Mouse (Mus musculus): ENCODE data around the gene Sptan1. TPM values are rescaled to one million over a fixed set of nuclear protein-coding genes. Genes with fewer than 3 reads are reported as not detected.

Sptan1 gene
- total RNA-seq, 1 experiment = 340 TPM

- TF ChIP-seq MAFK (IDR thresholded peaks at IDR 0.05; ENCODE audit: insufficient read depth, low read depth, low read length) = no peak
- in situ Hi-C loops (cut with MboI; ENCODE audit: low sequenced_read_pairs in 2 of 2, unreplicated experiment in 2 of 2) = no loop called here
- no peak for DNase-seq (ENCODE audit: low read depth, low spot score)
- Histone ChIP-seq H3K36me3 (ENCODE audit: control insufficient read depth, insufficient read depth, low read length, poor library complexity, severe bottlenecking) (peaks cover 45% of the 10 kb centered on the region), H3K9me3 (ENCODE audit: control insufficient read depth, insufficient read depth, low read depth, low read length) (no peaks in the 10 kb centered on the region), H3K27ac (ENCODE audit: insufficient read depth, low read depth, low read length, poor library complexity, severe bottlenecking) (no peak overlapping the region; the same call in 1 of the 2 replicates), H3K4me3 (ENCODE audit: insufficient read depth in 1 of 2, low read depth in 1 of 2, low read length in 2 of 2, poor library complexity in 1 of 2, severe bottlenecking in 1 of 2) (peak overlapping the region; percentile 91 to 99), H3K9ac (ENCODE audit: insufficient read depth, low read depth, low read length, poor library complexity, severe bottlenecking) (peak overlapping the region; percentile 93; the same call in 1 of the 2 replicates), H3K4me1 (ENCODE audit: control insufficient read depth in 2 of 2, insufficient read depth in 2 of 2, low read length in 2 of 2, poor library complexity in 1 of 2) (peaks cover 2 to 3% of the 10 kb centered on the region in 2 experiments; a peak in 3 of 4 replicates)
Observed at GRCm38 (mm10) chr2:30064298-30064697, 98.9 kb downstream of the Sptan1 start.

- H3K36me3 ChIP-seq (ENCODE audit: control insufficient read depth, insufficient read depth, low read length, poor library complexity, severe bottlenecking) = peaks cover 54% of the 10 kb centered on the region
- in situ Hi-C loops (cut with MboI; ENCODE audit: low sequenced_read_pairs in 2 of 2, unreplicated experiment in 2 of 2) = no loop called here
Observed at GRCm38 (mm10) chr2:30066046-30066901, 100.9 kb downstream of the Sptan1 start.

GRCm38 (mm10) chr2:30067031-30067888, 101.9 kb downstream of the Sptan1 start:
- Histone ChIP-seq H3K4me3 (ENCODE audit: insufficient read depth in 1 of 2, low read depth in 1 of 2, low read length in 2 of 2, poor library complexity in 1 of 2, severe bottlenecking in 1 of 2) (peak overlapping the region; percentile 95 to 99), H3K36me3 (ENCODE audit: control insufficient read depth, insufficient read depth, low read length, poor library complexity, severe bottlenecking) (peaks cover 57% of the 10 kb centered on the region), H3K9ac (ENCODE audit: insufficient read depth, low read depth, low read length, poor library complexity, severe bottlenecking) (peak overlapping the region; percentile 99), H3K27ac (ENCODE audit: insufficient read depth, low read depth, low read length, poor library complexity, severe bottlenecking) (peak overlapping the region; percentile 98), H3K4me1 (ENCODE audit: control insufficient read depth in 2 of 2, insufficient read depth in 2 of 2, low read length in 2 of 2, poor library complexity in 1 of 2) (peaks cover 2 to 3% of the 10 kb centered on the region in 2 experiments; a peak in 2 of 4 replicates), H3K9me3 (ENCODE audit: control insufficient read depth, insufficient read depth, low read depth, low read length) (no peaks in the 10 kb centered on the region)
- DNase-seq (ENCODE audit: low read depth, low spot score) = no peak
- TF ChIP-seq ZC3H11A (IDR thresholded peaks at IDR 0.05; ENCODE audit: borderline replicate concordance, low read depth, low read length) (no peak), ZNF384 (IDR thresholded peaks at IDR 0.05; ENCODE audit: low read depth, low read length) (no peak), CHD2 (IDR thresholded peaks at IDR 0.05; ENCODE audit: low read depth, low read length) (no peak), HCFC1 (IDR thresholded peaks at IDR 0.05; ENCODE audit: borderline replicate concordance, insufficient read depth, low read length) (no peak), MAFK (IDR thresholded peaks at IDR 0.05; ENCODE audit: insufficient read depth, low read depth, low read length) (no peak)
- in situ Hi-C loops (cut with MboI; ENCODE audit: low sequenced_read_pairs in 2 of 2, unreplicated experiment in 2 of 2) = no loop called here

More at GRCm38 (mm10) chr2:30066046-30066901, 100.9 kb downstream of the Sptan1 start:
- Histone ChIP-seq H3K27ac (ENCODE audit: insufficient read depth, low read depth, low read length, poor library complexity, severe bottlenecking) (peak overlapping the region; percentile 98), H3K4me3 (ENCODE audit: insufficient read depth in 1 of 2, low read depth in 1 of 2, low read length in 2 of 2, poor library complexity in 1 of 2, severe bottlenecking in 1 of 2) (peak overlapping the region; percentile 95 to 99), H3K9me3 (ENCODE audit: control insufficient read depth, insufficient read depth, low read depth, low read length) (no peaks in the 10 kb centered on the region), H3K9ac (ENCODE audit: insufficient read depth, low read depth, low read length, poor library complexity, severe bottlenecking) (peak overlapping the region; percentile 99), H3K4me1 (ENCODE audit: control insufficient read depth in 2 of 2, insufficient read depth in 2 of 2, low read length in 2 of 2, poor library complexity in 1 of 2) (peaks cover 2 to 3% of the 10 kb centered on the region in 2 experiments; a peak in 3 of 4 replicates)
- DNase-seq (ENCODE audit: low read depth, low spot score) = peak; percentile 87
- TF ChIP-seq ZC3H11A (IDR thresholded peaks at IDR 0.05; ENCODE audit: borderline replicate concordance, low read depth, low read length) (no peak), MAFK (IDR thresholded peaks at IDR 0.05; ENCODE audit: insufficient read depth, low read depth, low read length) (no peak), CHD2 (IDR thresholded peaks at IDR 0.05; ENCODE audit: low read depth, low read length) (no peak), ZNF384 (IDR thresholded peaks at IDR 0.05; ENCODE audit: low read depth, low read length) (no peak), HCFC1 (IDR thresholded peaks at IDR 0.05; ENCODE audit: borderline replicate concordance, insufficient read depth, low read length) (no peak)

- in situ Hi-C loops (cut with MboI; ENCODE audit: low sequenced_read_pairs in 2 of 2, unreplicated experiment in 2 of 2) = no loop called here
- no peak overlapping the region; the same call in 1 of the 2 replicates for H3K27ac ChIP-seq (ENCODE audit: insufficient read depth, low read depth, low read length, poor library complexity, severe bottlenecking)
- peak overlapping the region; percentile 95 to 99 for H3K4me3 ChIP-seq (ENCODE audit: insufficient read depth in 1 of 2, low read depth in 1 of 2, low read length in 2 of 2, poor library complexity in 1 of 2, severe bottlenecking in 1 of 2)
- peaks cover 2 to 3% of the 10 kb centered on the region in 2 experiments; a peak in 2 of 4 replicates for H3K4me1 ChIP-seq (ENCODE audit: control insufficient read depth in 2 of 2, insufficient read depth in 2 of 2, low read length in 2 of 2, poor library complexity in 1 of 2)
- TF ChIP-seq ZC3H11A (IDR thresholded peaks at IDR 0.05; ENCODE audit: borderline replicate concordance, low read depth, low read length) = no peak
- no peak for TF ChIP-seq CHD2 (IDR thresholded peaks at IDR 0.05; ENCODE audit: low read depth, low read length)
- no peak for TF ChIP-seq ZNF384 (IDR thresholded peaks at IDR 0.05; ENCODE audit: low read depth, low read length)
- TF ChIP-seq MAFK (IDR thresholded peaks at IDR 0.05; ENCODE audit: insufficient read depth, low read depth, low read length) = no peak
- no peak for TF ChIP-seq HCFC1 (IDR thresholded peaks at IDR 0.05; ENCODE audit: borderline replicate concordance, insufficient read depth, low read length)
- peaks cover 56% of the 10 kb centered on the region for H3K36me3 ChIP-seq (ENCODE audit: control insufficient read depth, insufficient read depth, low read length, poor library complexity, severe bottlenecking)
- DNase-seq (ENCODE audit: low read depth, low spot score) = no peak
- H3K9ac ChIP-seq (ENCODE audit: insufficient read depth, low read depth, low read length, poor library complexity, severe bottlenecking) = peak overlapping the region; percentile 57
- H3K9me3 ChIP-seq (ENCODE audit: control insufficient read depth, insufficient read depth, low read depth, low read length) = no peaks in the 10 kb centered on the region
Observed at GRCm38 (mm10) chr2:30067962-30068361, 102.6 kb downstream of the Sptan1 start.
